Mouse (Mus musculus) spleen, adult 2 months (tissue): ENCODE measurements around the gene Esr1.

Experiments
- CTCF ChIP-seq: fragments of 200-500 bp; IDR thresholded peaks from 2 replicates; pipeline ENCODE4 v1.5.1; 2011; ENCODE audit warnings: mild to moderate bottlenecking, inconsistent platforms; ENCODE audit not compliant: insufficient read depth, insufficient read length, insufficient replicate concordance; ENCODE audit errors: extremely low read depth
- POLR2A ChIP-seq: fragments of 200-500 bp; IDR thresholded peaks from 2 replicates; pipeline ENCODE4 v1.6.1; 2011; ENCODE audit warnings: low read depth, low read length, inconsistent platforms

- TF ChIP-seq POLR2A: no peak
- no peak for TF ChIP-seq CTCF
Measured at GRCm38 (mm10) chr10:4597211-4597610, 14.2 kb upstream of the Esr1 start.
